Mouse (Mus musculus) heart, adult 2 months (tissue): ENCODE measurements around the gene Btbd35f29. TPM values are rescaled to one million over a fixed set of nuclear protein-coding genes. Genes with fewer than 3 reads are reported as not detected.

Source experiments
- polyA plus RNA-seq: library from polyadenylated mRNA; depleted of rRNA; stranded (reverse); fragments of >200 nt; gene quantifications from 2 replicates; pipeline ENCODE4 v1.2.3, GENCODE M21; 2012; rRNA removed
- total RNA-seq, 2 experiments: library from RNA; stranded (reverse); gene quantifications; 2 replicates each; pipeline ENCODE4 v1.2.3; 2021

Gene Btbd35f29
- total and polyA plus RNA-seq, 3 experiments, result not detected

Other genes starting within 250 kb of the Btbd35f29 start
- not detected for gene Spin2f, start 136.2 kb downstream of the Btbd35f29 start, total RNA-seq
- not detected in 2 replicates for gene Spin2f, start 136.2 kb downstream of the Btbd35f29 start, polyA plus RNA-seq
- not detected for gene Btbd35f26, start 218.8 kb downstream of the Btbd35f29 start, total RNA-seq
- gene Btbd35f26, start 218.8 kb downstream of the Btbd35f29 start, polyA plus RNA-seq, result not detected in 2 replicates